Mouse (Mus musculus) heart, adult 2 months (tissue): ENCODE data around the gene Gm5129.

Experiments used
- CTCF ChIP-seq: fragments of 200-600 bp; IDR thresholded peaks from 2 replicates; pipeline ENCODE4 v1.8.1; 2022; ENCODE audit warnings: antibody characterized with exemption, mild to moderate bottlenecking, moderate library complexity
- POLR2A ChIP-seq: fragments of 200-500 bp; IDR thresholded peaks from 2 replicates; pipeline ENCODE4 v1.6.1; 2011; ENCODE audit warnings: mild to moderate bottlenecking, low read depth, low read length, control low read depth; ENCODE audit not compliant: insufficient read depth

- no peak for TF ChIP-seq POLR2A
- TF ChIP-seq CTCF: no peak
Observed at GRCm38 (mm10) chr5:29740651-29741050, 4.9 kb upstream of the Gm5129 start.
